ENCODE assay signal across 23 mouse cellular contexts in genomic region chr4:154240608-154241007, GRCm38 (mm10).
DNase-seq lines count a peak whose midpoint lies in the region; ATAC-seq and TF ChIP-seq lines count a peak whose summit lies in the region.
"Had no signal": no experiment of that assay in that cellular context is flagged by ENCODE, and none has a peak within 500 bp of the region (broad histone marks: within the 10 kb centered on the region; RNA-seq: fewer than 3 reads in every experiment).

No protein-coding gene starts in this region.

- ATAC-seq in embryonic facial prominence, embryonic 13.5 days (ENCODE audit: insufficient number of reproducible peaks, insufficient read depth, low FRiP score, low TSS enrichment, low read depth): no peak
- ATAC-seq: midbrain, embryonic 16.5 days; Patski had no signal

- DNase-seq in embryonic facial prominence, embryonic 10.5 days (ENCODE audit: low spot score): no peak
- DNase-seq in layer of hippocampus, adult 2 months (ENCODE audit: low spot score in 2 of 2): no peak
- no peak for DNase-seq in layer of hippocampus, postnatal 10 days (ENCODE audit: low spot score in 2 of 2)
- DNase-seq in testis, postnatal 10 days (ENCODE audit: low spot score): no peak
- DNase-seq in right cerebral cortex, adult 2 months (ENCODE audit: low spot score in 2 of 2): no peak
- DNase-seq in layer of hippocampus, postnatal 36 days: no peak
- DNase-seq: adrenal gland, postnatal 10 days; cerebellum, postnatal 14 days; gastrocnemius, adult 2 months; heart, adult 18-20 months; heart, postnatal 14 days; kidney, adult 11 months; left cerebral cortex, postnatal 4 days; liver, embryonic 13.5 days; lung, postnatal 10 days; right cerebral cortex, adult 18-20 months; thymus, postnatal 36 days had no signal

- peaks cover 80% of the 10 kb centered on the region for H3K4me1 ChIP-seq in embryonic facial prominence, embryonic 13.5 days
- H3K4me1 ChIP-seq in embryonic facial prominence, embryonic 10.5 days: peaks cover 54% of the 10 kb centered on the region
- H3K4me1 ChIP-seq in testis, adult 2 months (ENCODE audit: control insufficient read depth, insufficient read depth, low read length): no peaks in the 10 kb centered on the region
- H3K4me1 ChIP-seq: liver, embryonic 13.5 days had no signal

- H3K36me3 ChIP-seq in embryonic facial prominence, embryonic 13.5 days: peaks cover 26% of the 10 kb centered on the region
- peaks cover 24% of the 10 kb centered on the region for H3K36me3 ChIP-seq in embryonic facial prominence, embryonic 10.5 days (replicated peaks)
- no peaks in the 10 kb centered on the region for H3K36me3 ChIP-seq in testis, adult 2 months (ENCODE audit: control insufficient read depth, insufficient read depth, low read length)
- H3K36me3 ChIP-seq: forebrain, embryonic 12.5 days; hindbrain, embryonic 15.5 days; liver, embryonic 13.5 days had no signal

- 65% methylated on average over 11 of the region's 11 CpGs for WGBS in embryonic facial prominence, embryonic 13.5 days
- 68% methylated on average over 11 of the region's 11 CpGs for WGBS in embryonic facial prominence, embryonic 10.5 days

- H3K4me3 ChIP-seq in embryonic facial prominence, embryonic 13.5 days: no peak overlapping the region
- no peak overlapping the region for H3K4me3 ChIP-seq in embryonic facial prominence, embryonic 10.5 days
- no peak overlapping the region for H3K4me3 ChIP-seq in layer of hippocampus, adult 2 months
- no peak overlapping the region for H3K4me3 ChIP-seq in testis, adult 2 months (ENCODE audit: control insufficient read depth, low read depth, low read length)
- H3K4me3 ChIP-seq: forebrain, embryonic 12.5 days; gastrocnemius, adult 2 months; hindbrain, embryonic 15.5 days; liver, embryonic 13.5 days had no signal

- H3K4me2 ChIP-seq in embryonic facial prominence, embryonic 13.5 days: 0 out of 2 replicates have a peak overlapping the region, but pooled peaks have one; percentile 76
- H3K4me2 ChIP-seq: forebrain, embryonic 12.5 days; hindbrain, embryonic 15.5 days; liver, embryonic 13.5 days had no signal

- 0 out of 2 replicates have a peak overlapping the region, but pooled peaks have one; percentile 16 for H3K9ac ChIP-seq in embryonic facial prominence, embryonic 13.5 days
- H3K9ac ChIP-seq: forebrain, embryonic 12.5 days; hindbrain, embryonic 15.5 days; liver, embryonic 13.5 days had no signal

- peak; percentile 42 for TF ChIP-seq CTCF in layer of hippocampus, adult 2 months (conservative IDR thresholded peaks at IDR 0.05)
- 0 out of 2 replicates have a peak, but pooled peaks have one; percentile 11 for TF ChIP-seq CTCF in testis, adult 2 months (IDR thresholded peaks at IDR 0.05; ENCODE audit: control insufficient read depth, insufficient read depth, insufficient replicate concordance, low read depth, low read length)

- no peak overlapping the region for H3K27ac ChIP-seq in embryonic facial prominence, embryonic 13.5 days
- H3K27ac ChIP-seq in embryonic facial prominence, embryonic 10.5 days (replicated peaks): no peak overlapping the region
- no peak overlapping the region for H3K27ac ChIP-seq in layer of hippocampus, adult 2 months
- H3K27ac ChIP-seq in testis, adult 2 months (ENCODE audit: control insufficient read depth, insufficient read depth, low read depth, low read length): no peak overlapping the region
- H3K27ac ChIP-seq: forebrain, embryonic 12.5 days; gastrocnemius, adult 2 months; hindbrain, embryonic 15.5 days; liver, embryonic 13.5 days had no signal

- H3K9me3 ChIP-seq in embryonic facial prominence, embryonic 13.5 days: 0 out of 2 replicates have a peak, but pooled peaks cover 3% of the 10 kb centered on the region
- no peaks in the 10 kb centered on the region for H3K9me3 ChIP-seq in embryonic facial prominence, embryonic 10.5 days
- H3K9me3 ChIP-seq: forebrain, embryonic 12.5 days; hindbrain, embryonic 15.5 days; liver, embryonic 13.5 days had no signal

- no peak for TF ChIP-seq POLR2A in testis, adult 2 months (IDR thresholded peaks at IDR 0.05; ENCODE audit: control insufficient read depth, low read depth, low read length)

- no peaks in the 10 kb centered on the region for H3K27me3 ChIP-seq in embryonic facial prominence, embryonic 13.5 days
- no peaks in the 10 kb centered on the region for H3K27me3 ChIP-seq in embryonic facial prominence, embryonic 10.5 days (replicated peaks; ENCODE audit: low read depth, poor library complexity, severe bottlenecking)
- no peaks in the 10 kb centered on the region for H3K27me3 ChIP-seq in testis, adult 2 months (ENCODE audit: control insufficient read depth, insufficient read depth, low read length)
- H3K27me3 ChIP-seq: forebrain, embryonic 12.5 days; hindbrain, embryonic 15.5 days; Patski had no signal
